Mouse (Mus musculus) hindbrain, embryonic 11.5 days (tissue): ENCODE results near the gene Cenpx. TPM values are rescaled to one million over a fixed set of nuclear protein-coding genes. Genes with fewer than 3 reads are reported as not detected.
"Not testable (repeated sequence)": the region's sequence is repeated elsewhere in the genome, so short reads cannot be mapped to it uniquely, and the experiment has no call there.

Source experiments
- ATAC-seq: fragments of 200-750 bp; cut with Nextera tagmentation; 2 replicates; pipeline ENCODE4 v1.8.0; 2017; ENCODE audit warnings: mild to moderate bottlenecking, moderate TSS enrichment, moderate library complexity; ENCODE audit not compliant: low FRiP score
- DNase-seq: peaks from one replicate; pipeline ENCODE4 v3.0.0-alpha.2; 2015; ENCODE audit warnings: low spot score
- H3K27ac ChIP-seq: fragments of 300-500 bp; sonication (generic); 2 replicates; pipeline ENCODE4 v1.5.1; 2014; ENCODE audit warnings: mild to moderate bottlenecking, low read depth, low read length
- H3K27me3 ChIP-seq: fragments of 300-500 bp; sonication (generic); 2 replicates; pipeline ENCODE4 v1.6.1; 2014; ENCODE audit warnings: mild to moderate bottlenecking, low read length, moderate library complexity, mixed read lengths; ENCODE audit not compliant: control insufficient read depth, insufficient read depth
- H3K36me3 ChIP-seq: fragments of 300-500 bp; sonication (generic); 2 replicates; pipeline ENCODE4 v1.6.1; 2014; ENCODE audit warnings: mild to moderate bottlenecking, low read length, moderate library complexity, mixed read lengths; ENCODE audit not compliant: control insufficient read depth, insufficient read depth
- H3K4me1 ChIP-seq: fragments of 300-500 bp; sonication (generic); replicated peaks from 2 replicates; pipeline ENCODE4 v1.6.1; 2014; ENCODE audit warnings: low read length, mixed read lengths; ENCODE audit not compliant: control insufficient read depth, insufficient read depth
- H3K4me2 ChIP-seq: fragments of 300-500 bp; sonication (generic); replicated peaks from 2 replicates; pipeline ENCODE4 v1.6.1; 2014; ENCODE audit warnings: mild to moderate bottlenecking, low read depth, low read length
- H3K4me3 ChIP-seq: fragments of 300-500 bp; sonication (generic); 2 replicates; pipeline ENCODE4 v1.5.1; 2014; ENCODE audit warnings: low read depth, low read length
- H3K9ac ChIP-seq: fragments of 300-500 bp; sonication (generic); 2 replicates; pipeline ENCODE4 v1.6.1; 2014; ENCODE audit warnings: low read depth, low read length
- H3K9me3 ChIP-seq: fragments of 300-500 bp; sonication (generic); 2 replicates; pipeline ENCODE4 v1.6.1; 2016; ENCODE audit warnings: low read length; ENCODE audit not compliant: control insufficient read depth
- WGBS: fragments of 180-500 bp; shearing (Covaris S2); extraction: QIAGEN DNeasy Blood & Tissue Kit; methylation state at CpG from one replicate; pipeline ENCODE4 v1.1.7; 2014; 5-methylcytosine and 5-hydroxymethylcytosine counted together
- polyA plus RNA-seq: library from polyadenylated mRNA; unstranded; fragments of >200 nt; fragmentation: Nextera tagmentation; extraction: Ambion mirVana; gene quantifications from 2 replicates; pipeline ENCODE4 v1.2.1, GENCODE M21; 2014

Gene Cenpx
- polyA plus RNA-seq, 1 experiment from 2014 or later = 121 TPM

DNA sequence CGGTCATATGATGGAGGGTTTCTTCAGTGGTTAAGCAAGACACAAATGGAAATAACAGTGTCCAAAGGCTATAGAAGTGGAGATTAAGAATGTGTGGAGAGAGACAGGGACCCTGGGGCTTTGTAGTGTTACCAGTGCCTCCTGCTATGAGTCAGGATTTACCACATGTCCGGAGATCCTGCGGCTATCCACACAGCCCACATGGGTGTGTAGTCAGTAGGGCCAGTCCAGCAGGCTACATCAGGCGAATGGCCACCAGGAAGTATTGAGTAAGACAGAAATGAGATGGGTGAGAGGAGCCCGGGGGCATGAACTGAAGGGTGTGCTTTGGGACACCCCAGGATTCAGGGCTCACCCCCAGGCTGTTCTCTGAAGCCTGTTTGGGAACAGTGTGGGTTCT lies 30.9 kb downstream of the Cenpx start:
- no peaks in the 10 kb centered on the region for H3K9me3 ChIP-seq
- no peaks in the 10 kb centered on the region for H3K4me1 ChIP-seq
- no peak overlapping the region for H3K4me3 ChIP-seq
- 96% methylated on average over 5 of the region's 5 CpGs for WGBS
- ATAC-seq (no peak), DNase-seq (no peak)
- peaks cover 7% of the 10 kb centered on the region; the same call in 1 of the 2 replicates for H3K36me3 ChIP-seq
- H3K27me3 ChIP-seq = no peaks in the 10 kb centered on the region
- no peak overlapping the region for H3K4me2 ChIP-seq
- H3K27ac ChIP-seq = no peak overlapping the region
- H3K9ac ChIP-seq = no peak overlapping the region

- H3K4me2 ChIP-seq = no peak overlapping the region
- WGBS = 80% methylated on average over 3 of the region's 3 CpGs
- no peak overlapping the region for H3K27ac ChIP-seq
- H3K9me3 ChIP-seq = no peaks in the 10 kb centered on the region
- no peaks in the 10 kb centered on the region for H3K27me3 ChIP-seq
- H3K36me3 ChIP-seq = peaks cover 4% of the 10 kb centered on the region; the same call in 1 of the 2 replicates
- no peaks in the 10 kb centered on the region for H3K4me1 ChIP-seq
- H3K4me3 ChIP-seq = no peak overlapping the region
- H3K9ac ChIP-seq = no peak overlapping the region
- DNase-seq (no peak), ATAC-seq (no peak)
These were observed 33.6 kb downstream of the Cenpx start for GRCm38 (mm10) chr11:120679909-120680308.

DNA sequence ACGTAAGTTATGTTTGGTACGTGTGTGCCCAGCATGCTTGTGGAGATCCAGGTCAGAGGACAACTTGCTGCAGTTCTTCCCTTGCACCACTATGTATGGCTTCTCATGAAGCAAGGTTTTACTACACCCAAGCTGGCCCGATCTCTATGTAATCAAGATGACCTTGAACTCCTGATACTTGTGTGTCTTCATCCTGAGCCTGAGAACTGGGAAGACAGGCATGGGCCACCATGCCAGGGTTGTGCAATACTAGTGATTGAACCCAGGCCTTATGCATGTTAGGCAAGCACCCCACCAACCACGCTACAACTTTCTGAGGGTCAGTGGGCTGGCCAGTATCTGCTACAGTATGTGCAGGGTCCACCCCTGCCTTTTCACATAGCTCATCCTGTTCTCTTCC lies 36.6 kb downstream of the Cenpx start:
- Histone ChIP-seq H3K4me2 (no peak overlapping the region), H3K27ac (no peak overlapping the region), H3K4me3 (no peak overlapping the region), H3K27me3 (no peaks in the 10 kb centered on the region), H3K36me3 (peaks cover 4% of the 10 kb centered on the region; the same call in 1 of the 2 replicates), H3K9me3 (no peaks in the 10 kb centered on the region), H3K9ac (no peak overlapping the region), H3K4me1 (peaks cover 4% of the 10 kb centered on the region; the same call in 1 of the 2 replicates)
- ATAC-seq = no peak
- DNase-seq = no peak
- 93% methylated on average over 4 of the region's 4 CpGs for WGBS

- not testable (repeated sequence) for H3K27me3 ChIP-seq, H3K36me3 ChIP-seq, H3K27ac ChIP-seq, H3K9ac ChIP-seq, H3K4me3 ChIP-seq, H3K9me3 ChIP-seq, ATAC-seq, H3K4me2 ChIP-seq, DNase-seq, H3K4me1 ChIP-seq
- WGBS = 83% methylated on average over 3 of the region's 5 CpGs
These were observed 37.7 kb downstream of the Cenpx start for GRCm38 (mm10) chr11:120675875-120676274.

- H3K36me3 ChIP-seq = peaks cover 4% of the 10 kb centered on the region; the same call in 1 of the 2 replicates
- ATAC-seq (no peak; the same call in 1 of the 2 replicates), DNase-seq (no peak)
- peak overlapping the region; percentile 67 for H3K9ac ChIP-seq
- 41% methylated on average over 12 of the region's 12 CpGs for WGBS
- H3K4me2 ChIP-seq = peak overlapping the region; percentile 77
- H3K27ac ChIP-seq = peak overlapping the region; percentile 85
- H3K4me3 ChIP-seq = peak overlapping the region; percentile 75
- H3K4me1 ChIP-seq = peaks cover 4% of the 10 kb centered on the region; the same call in 1 of the 2 replicates
- H3K9me3 ChIP-seq = no peaks in the 10 kb centered on the region
- H3K27me3 ChIP-seq = no peaks in the 10 kb centered on the region
These were observed 39.9 kb downstream of the Cenpx start for GRCm38 (mm10) chr11:120673594-120674122.

- Histone ChIP-seq H3K4me2 (peak within 1 kb of the TSS; percentile 77), H3K27me3 (no peaks in the 10 kb centered on the region), H3K36me3 (no peaks in the 10 kb centered on the region; the same call in 1 of the 2 replicates), H3K9me3 (no peaks in the 10 kb centered on the region), H3K9ac (peak within 1 kb of the TSS; percentile 67), H3K27ac (peak within 1 kb of the TSS; percentile 85), H3K4me1 (peaks cover 4% of the 10 kb centered on the region; the same call in 1 of the 2 replicates), H3K4me3 (peak within 1 kb of the TSS; percentile 75)
- WGBS = under 1% methylated on average over 72 of the region's 83 CpGs
- ATAC-seq (peak; percentile 97), DNase-seq (peak; percentile 97)
These were observed 40.6 kb downstream of the Cenpx start, which contains the start of gene Aspscr1 for GRCm38 (mm10) chr11:120672687-120673593. Aspscr1 (plus strand) TSS chr11:120672973.

DNA sequence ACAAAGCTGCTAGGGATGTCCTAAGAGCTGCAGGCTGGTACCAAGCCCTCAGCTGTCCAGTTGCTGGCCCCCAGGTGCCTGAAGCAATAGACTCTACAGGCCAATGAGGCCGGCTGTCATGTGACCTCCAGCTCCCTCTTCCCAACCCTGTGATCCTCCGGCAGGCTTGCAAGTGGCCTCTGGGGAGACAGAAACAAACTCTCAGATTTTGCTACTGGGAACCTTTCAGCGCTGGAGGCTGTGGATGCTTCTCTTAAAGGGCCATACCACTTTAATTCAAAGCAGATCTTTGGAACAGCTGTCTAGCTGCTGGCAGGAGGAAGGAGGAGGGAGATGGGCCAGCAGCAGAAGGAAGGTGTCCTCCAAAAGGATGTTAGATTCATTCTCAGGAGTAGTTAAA lies 46.9 kb downstream of the Cenpx start:
- ATAC-seq (no peak), DNase-seq (no peak)
- H3K36me3 ChIP-seq = no peaks in the 10 kb centered on the region
- 15% methylated on average over 3 of the region's 3 CpGs for WGBS
- H3K27ac ChIP-seq = no peak overlapping the region
- no peak overlapping the region for H3K4me3 ChIP-seq
- no peak overlapping the region for H3K4me2 ChIP-seq
- H3K4me1 ChIP-seq = no peaks in the 10 kb centered on the region
- no peaks in the 10 kb centered on the region for H3K9me3 ChIP-seq
- peaks cover 17% of the 10 kb centered on the region for H3K27me3 ChIP-seq
- no peak overlapping the region for H3K9ac ChIP-seq

DNA sequence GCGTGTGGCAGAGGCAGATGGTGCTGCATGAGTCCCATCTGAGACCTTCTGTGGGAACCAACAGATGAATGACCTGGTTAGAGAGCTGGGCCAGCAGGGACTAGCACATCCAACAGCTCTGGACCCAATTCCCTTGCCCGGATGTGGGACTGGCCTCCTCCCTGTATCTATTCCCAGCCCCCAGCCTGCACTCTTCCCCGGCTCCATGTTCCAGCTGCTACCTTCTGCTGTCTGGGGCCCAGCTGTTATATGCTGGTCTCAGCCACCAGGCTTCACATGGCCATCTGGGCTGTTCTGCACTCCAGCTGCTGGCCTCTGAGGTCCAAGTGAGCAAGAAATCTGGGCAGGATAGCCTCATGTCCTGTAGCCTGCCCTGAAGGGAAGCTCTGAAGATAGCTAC lies 48.1 kb downstream of the Cenpx start:
- Histone ChIP-seq H3K4me1 (peaks cover 7% of the 10 kb centered on the region), H3K4me3 (no peak overlapping the region), H3K27ac (no peak overlapping the region), H3K9me3 (no peaks in the 10 kb centered on the region), H3K4me2 (no peak overlapping the region), H3K27me3 (peaks cover 29% of the 10 kb centered on the region), H3K36me3 (no peaks in the 10 kb centered on the region), H3K9ac (no peak overlapping the region)
- 63% methylated on average over 3 of the region's 3 CpGs for WGBS
- DNase-seq (no peak), ATAC-seq (no peak)
